Mouse (Mus musculus) ES-E14 (cell line): ENCODE measurements around the gene Clasp1. TPM values are rescaled to one million over a fixed set of nuclear protein-coding genes. Genes with fewer than 3 reads are reported as not detected.

Source experiments
- DNase-seq: peaks from one replicate; pipeline ENCODE4 v3.0.0-alpha.2; 2013; ENCODE audit warnings: low read depth, low spot score
- H3K27ac ChIP-seq: 2 replicates; pipeline ENCODE4 v1.5.1; 2012; ENCODE audit warnings: low read depth, mild to moderate bottlenecking, low read length, moderate library complexity, mixed read lengths; ENCODE audit not compliant: poor library complexity, insufficient read depth, severe bottlenecking
- H3K36me3 ChIP-seq: 2 replicates; pipeline ENCODE4 v1.6.1; 2012; ENCODE audit warnings: mild to moderate bottlenecking, low read length, moderate library complexity, mixed read lengths; ENCODE audit not compliant: control insufficient read depth, poor library complexity, insufficient read depth, severe bottlenecking
- H3K4me1 ChIP-seq, 2 experiments: fragments of 150-350 bp in 1 of 2; sonication (generic) in 1 of 2; 2 replicates each; pipeline ENCODE4 v1.6.1; 2012; ENCODE audit warnings: low read length in 2 of 2, mild to moderate bottlenecking in 1 of 2, mixed read lengths in 1 of 2; ENCODE audit not compliant: control insufficient read depth in 2 of 2, insufficient read depth in 2 of 2, poor library complexity in 1 of 2
- H3K4me3 ChIP-seq, 2 experiments: fragments of 150-350 bp in 1 of 2; sonication (generic) in 1 of 2; 2 replicates each; pipeline ENCODE4 v1.5.1; 2012; ENCODE audit warnings: low read length in 2 of 2, low read depth in 1 of 2, mild to moderate bottlenecking in 1 of 2, mixed read lengths in 1 of 2; ENCODE audit not compliant: insufficient read depth in 1 of 2, poor library complexity in 1 of 2, severe bottlenecking in 1 of 2
- H3K9ac ChIP-seq: 2 replicates; pipeline ENCODE4 v1.6.1; 2012; ENCODE audit warnings: low read depth, mild to moderate bottlenecking, low read length, mixed read lengths; ENCODE audit not compliant: poor library complexity, insufficient read depth, severe bottlenecking
- H3K9me3 ChIP-seq: fragments of 150-350 bp; sonication (generic); 2 replicates; pipeline ENCODE4 v1.6.1; 2012; ENCODE audit warnings: low read depth, mild to moderate bottlenecking, low read length; ENCODE audit not compliant: control insufficient read depth, insufficient read depth
- CHD2 ChIP-seq: IDR thresholded peaks from 2 replicates; pipeline ENCODE4 v1.6.1; 2014; ENCODE audit warnings: mild to moderate bottlenecking, low read depth, low read length, inconsistent platforms
- HCFC1 ChIP-seq: IDR thresholded peaks from 2 replicates; pipeline ENCODE4 v1.6.1; 2012; ENCODE audit warnings: low read length, inconsistent platforms, borderline replicate concordance; ENCODE audit not compliant: insufficient read depth
- MAFK ChIP-seq: IDR thresholded peaks from 2 replicates; pipeline ENCODE4 v1.6.1; 2014; ENCODE audit warnings: mild to moderate bottlenecking, low read depth, low read length, inconsistent platforms; ENCODE audit not compliant: insufficient read depth
- ZC3H11A ChIP-seq: IDR thresholded peaks from 2 replicates; pipeline ENCODE4 v1.6.1; 2012; ENCODE audit warnings: low read depth, mild to moderate bottlenecking, inconsistent platforms, low read length, borderline replicate concordance
- ZNF384 ChIP-seq: IDR thresholded peaks from 2 replicates; pipeline ENCODE4 v1.6.1; 2012; ENCODE audit warnings: low read depth, low read length, inconsistent platforms
- in situ Hi-C, 2 experiments: fragments of 600-800 bp; cut with MboI; formaldehyde crosslinking; loops; one replicate each; pipeline ENCODE4 v1.15.1; 2025; ENCODE audit warnings: low sequenced_read_pairs in 2 of 2, inconsistent platforms in 1 of 2; ENCODE audit not compliant: unreplicated experiment in 2 of 2
- total RNA-seq: library from RNA; depleted of rRNA; stranded (reverse); fragments of 300-350 nt; gene quantifications from 2 replicates; pipeline ENCODE4 v1.2.3, GENCODE M21; 2012

Gene Clasp1
- total RNA-seq, 1 experiment: 38.9 TPM

DNA sequence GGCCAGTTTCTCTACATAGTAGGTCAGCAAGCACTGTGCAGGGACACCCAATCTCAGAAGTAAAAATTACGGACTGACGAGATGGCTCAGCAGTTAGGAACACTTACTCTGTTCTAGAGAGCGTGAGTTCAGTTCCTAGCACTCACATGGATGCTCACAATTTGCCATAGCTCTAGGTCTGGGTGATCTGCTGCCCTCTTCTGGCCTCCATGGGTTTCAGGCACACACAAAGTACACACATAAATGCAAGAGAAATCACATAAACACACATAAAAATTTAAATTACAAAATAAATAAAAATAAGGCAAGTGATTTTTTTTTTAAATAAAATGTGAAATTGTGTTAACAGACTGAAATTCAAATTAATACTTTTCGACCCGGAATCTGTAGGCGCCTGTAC, 77.2 kb downstream of the Clasp1 start:
- DNase-seq: no peak
- peaks cover 2% of the 10 kb centered on the region; the same call in 1 of the 2 replicates for H3K36me3 ChIP-seq
- no peaks in the 10 kb centered on the region for H3K9me3 ChIP-seq
- TF ChIP-seq HCFC1 (no peak), CHD2 (no peak), ZNF384 (no peak), MAFK (no peak), ZC3H11A (no peak)
- H3K4me1 ChIP-seq: no peaks in the 10 kb centered on the region
- no peak overlapping the region for H3K27ac ChIP-seq
- in situ Hi-C loops: loop anchor here (10.0 kb wide), 1 partner anchor 131 kb away; no protein-coding TSS in a partner anchor
- H3K4me3 ChIP-seq: no peak overlapping the region
- no peak overlapping the region for H3K9ac ChIP-seq

DNA sequence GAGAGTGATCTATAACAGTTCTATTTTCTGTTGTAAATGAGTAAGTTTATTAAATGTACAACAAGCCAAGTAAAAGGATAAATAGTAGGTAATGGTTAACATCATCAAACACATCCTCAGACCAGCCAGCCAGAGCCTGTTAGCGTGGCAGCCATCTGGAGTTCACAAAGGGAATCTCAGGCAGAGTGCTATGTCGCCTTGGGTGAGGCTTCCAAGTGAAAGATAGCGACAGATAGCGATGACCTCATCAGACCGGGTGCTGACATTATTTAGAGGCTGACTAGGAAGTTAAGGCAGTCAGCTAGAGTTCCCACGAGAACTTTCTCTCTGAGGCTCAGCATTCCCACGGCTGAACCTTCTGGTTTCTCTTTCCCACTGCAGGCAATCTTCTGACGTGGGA, 83.5 kb downstream of the Clasp1 start:
- peaks cover 0 to 2% of the 10 kb centered on the region in 2 experiments; a peak in 1 of 4 replicates for H3K4me1 ChIP-seq
- no peak overlapping the region for H3K9ac ChIP-seq
- no peak overlapping the region for H3K27ac ChIP-seq
- in situ Hi-C loops: no loop called here
- TF ChIP-seq MAFK (no peak), ZNF384 (no peak)
- peaks cover 2% of the 10 kb centered on the region; the same call in 1 of the 2 replicates for H3K36me3 ChIP-seq
- no peak for DNase-seq
- no peaks in the 10 kb centered on the region for H3K9me3 ChIP-seq
- no peak overlapping the region for H3K4me3 ChIP-seq

DNA sequence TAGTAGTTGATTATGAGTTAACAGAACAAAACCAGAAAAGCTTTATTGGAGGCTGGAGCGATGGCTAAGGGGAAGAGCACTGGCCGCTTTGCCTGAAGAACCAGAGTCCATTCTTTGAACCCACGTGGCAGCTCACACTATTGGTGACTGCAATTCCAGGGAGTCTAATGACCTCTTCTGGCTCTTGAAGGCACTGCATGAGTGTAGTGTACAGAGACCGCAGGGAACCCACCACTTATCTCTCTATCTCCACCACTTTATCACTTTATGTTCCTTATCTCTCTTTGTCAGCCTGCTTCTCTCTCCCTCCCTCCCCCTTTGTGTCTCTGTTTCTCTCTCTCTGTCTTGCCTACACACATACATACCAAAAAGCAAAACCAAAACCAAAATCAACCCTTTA, 88.1 kb downstream of the Clasp1 start:
- Histone ChIP-seq H3K4me3 (no peak overlapping the region), H3K36me3 (no peaks in the 10 kb centered on the region), H3K9me3 (no peaks in the 10 kb centered on the region), H3K27ac (no peak overlapping the region), H3K4me1 (peaks cover 2% of the 10 kb centered on the region in 2 experiments; a peak in 2 of 4 replicates), H3K9ac (no peak overlapping the region)
- DNase-seq: no peak
- in situ Hi-C loops: no loop called here
- no peak for TF ChIP-seq HCFC1
- TF ChIP-seq ZC3H11A: no peak
- no peak for TF ChIP-seq CHD2
- TF ChIP-seq ZNF384: no peak
- no peak for TF ChIP-seq MAFK

DNA sequence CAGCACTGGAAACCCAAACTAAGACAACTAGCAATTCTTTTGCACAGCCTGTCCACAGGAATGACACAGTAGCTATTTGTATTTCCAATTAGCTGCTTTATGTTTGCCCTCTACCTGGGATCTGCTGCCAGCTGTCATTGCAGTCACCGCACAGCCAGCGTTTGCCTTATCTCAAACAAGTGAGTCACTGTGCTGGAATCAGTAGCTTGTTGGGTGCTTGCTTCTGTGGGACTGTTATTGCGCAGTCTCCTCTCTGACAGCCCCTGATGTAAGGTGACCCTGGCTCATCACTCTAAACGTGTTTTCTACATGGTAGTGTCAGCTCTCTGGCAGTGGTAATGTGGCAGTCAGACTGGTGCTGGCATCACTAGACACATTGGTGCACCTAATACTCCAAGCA, 90.4 kb downstream of the Clasp1 start:
- no peak overlapping the region for H3K27ac ChIP-seq
- in situ Hi-C loops: no loop called here
- H3K9me3 ChIP-seq: no peaks in the 10 kb centered on the region
- no peaks in the 10 kb centered on the region for H3K36me3 ChIP-seq
- H3K9ac ChIP-seq: no peak overlapping the region
- H3K4me1 ChIP-seq: peaks cover 2% of the 10 kb centered on the region in 2 experiments; a peak in 2 of 4 replicates
- DNase-seq: no peak
- no peak overlapping the region for H3K4me3 ChIP-seq
- TF ChIP-seq MAFK (no peak), HCFC1 (no peak), ZC3H11A (no peak), CHD2 (no peak)
